Mouse (Mus musculus) cerebellum, adult 2 months (tissue): Measurements from ENCODE around the gene Vcp. TPM values are rescaled to one million over a fixed set of nuclear protein-coding genes. Genes with fewer than 3 reads are reported as not detected.

Experiments
- DNase-seq, 2 experiments: peaks; one replicate each; pipeline ENCODE4 v3.0.0; 2021
- H3K27ac ChIP-seq: fragments of 200-500 bp; 2 replicates; pipeline ENCODE4 v1.5.1; 2012; ENCODE audit warnings: low read length, control low read depth, inconsistent platforms; ENCODE audit not compliant: insufficient read depth
- H3K27me3 ChIP-seq: fragments of 200-500 bp; 2 replicates; pipeline ENCODE4 v1.6.1; 2012; ENCODE audit warnings: inconsistent platforms, mild to moderate bottlenecking, low read length, moderate library complexity; ENCODE audit not compliant: control insufficient read depth, insufficient read depth
- H3K4me1 ChIP-seq: fragments of 200-500 bp; 2 replicates; pipeline ENCODE4 v1.6.1; 2011; ENCODE audit warnings: low read length; ENCODE audit not compliant: control insufficient read depth, insufficient read depth
- H3K4me3 ChIP-seq: fragments of 200-500 bp; replicated peaks from 2 replicates; pipeline ENCODE3; 2011; ENCODE audit warnings: mild to moderate bottlenecking, low read depth, low read length, control low read depth; ENCODE audit not compliant: insufficient read depth
- CTCF ChIP-seq: fragments of 200-500 bp; IDR thresholded peaks from 2 replicates; pipeline ENCODE4 v1.5.1; 2011; ENCODE audit warnings: low read depth, mild to moderate bottlenecking, control low read depth, low read length, moderate library complexity, borderline replicate concordance; ENCODE audit not compliant: insufficient read depth
- POLR2A ChIP-seq: fragments of 200-500 bp; IDR thresholded peaks from 2 replicates; pipeline ENCODE4 v1.6.1; 2011; ENCODE audit warnings: low read length, control low read depth, borderline replicate concordance; ENCODE audit not compliant: insufficient read depth
- WGBS: fragments of 180-500 bp; shearing (Covaris S2); methylation state at CpG from one replicate; pipeline ENCODE4 v1.1.7; 2018; 5-methylcytosine and 5-hydroxymethylcytosine counted together
- polyA plus RNA-seq: library from polyadenylated mRNA; depleted of rRNA; stranded (reverse); fragments of >200 nt; gene quantifications from 2 replicates; pipeline ENCODE4 v1.2.3, GENCODE M21; 2012

Gene Vcp
- polyA plus RNA-seq, 1 experiment: 196 TPM

DNA sequence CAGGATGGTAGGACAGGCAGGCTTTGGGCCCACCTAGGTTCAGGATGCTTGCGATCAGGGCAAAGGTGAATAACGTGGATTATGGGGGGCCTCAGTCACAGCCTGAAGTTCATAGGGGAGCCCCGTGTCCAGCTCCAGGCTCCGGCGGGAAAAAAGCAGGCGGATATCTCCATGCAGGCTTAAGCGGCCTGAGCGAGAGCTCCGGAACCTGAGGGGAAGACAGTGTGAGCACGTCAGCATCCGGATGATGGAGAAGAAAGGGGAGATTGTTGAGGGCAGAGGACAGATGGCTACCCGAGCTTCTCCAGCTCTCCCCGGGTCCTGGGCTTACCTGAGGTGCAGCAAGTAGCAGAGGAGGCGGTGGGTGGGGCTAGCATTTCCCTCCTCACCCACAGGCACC lies 33.2 kb upstream of the Vcp start:
- no peak for DNase-seq
- Histone ChIP-seq H3K27ac (no peak overlapping the region), H3K27me3 (no peaks in the 10 kb centered on the region), H3K4me3 (no peak overlapping the region), H3K4me1 (peaks cover 7% of the 10 kb centered on the region)
- 81% methylated on average over 14 of the region's 14 CpGs for WGBS
- no peak for TF ChIP-seq CTCF
- no peak for TF ChIP-seq POLR2A

DNA sequence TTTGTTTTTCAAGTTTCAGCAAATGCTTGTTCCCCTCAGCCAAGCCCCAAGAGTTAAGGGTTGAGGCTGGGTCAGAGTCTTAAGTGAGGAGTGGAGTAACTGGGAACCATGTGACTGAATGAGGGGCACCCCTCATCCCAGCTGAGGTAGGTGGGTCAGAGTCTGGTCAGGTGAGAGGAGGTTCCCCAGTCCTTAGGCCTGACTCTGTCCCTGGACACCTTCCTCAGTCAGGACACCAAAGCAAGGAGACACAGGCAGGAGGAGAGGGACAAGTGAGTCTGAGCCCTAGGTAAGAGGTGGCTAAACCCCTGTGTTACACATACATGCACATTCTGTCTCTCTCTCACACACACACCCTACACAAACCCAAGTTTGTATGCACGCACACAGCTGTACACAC lies 32.2 kb upstream of the Vcp start:
- H3K4me1 ChIP-seq: peaks cover 7% of the 10 kb centered on the region
- H3K27me3 ChIP-seq: no peaks in the 10 kb centered on the region
- TF ChIP-seq CTCF: no peak
- no peak for TF ChIP-seq POLR2A
- peak overlapping the region; percentile 76; the same call in 1 of the 2 replicates for H3K27ac ChIP-seq
- WGBS: 100% methylated on average over 1 of the region's 1 CpGs
- no peak overlapping the region for H3K4me3 ChIP-seq
- DNase-seq: no peak

DNA sequence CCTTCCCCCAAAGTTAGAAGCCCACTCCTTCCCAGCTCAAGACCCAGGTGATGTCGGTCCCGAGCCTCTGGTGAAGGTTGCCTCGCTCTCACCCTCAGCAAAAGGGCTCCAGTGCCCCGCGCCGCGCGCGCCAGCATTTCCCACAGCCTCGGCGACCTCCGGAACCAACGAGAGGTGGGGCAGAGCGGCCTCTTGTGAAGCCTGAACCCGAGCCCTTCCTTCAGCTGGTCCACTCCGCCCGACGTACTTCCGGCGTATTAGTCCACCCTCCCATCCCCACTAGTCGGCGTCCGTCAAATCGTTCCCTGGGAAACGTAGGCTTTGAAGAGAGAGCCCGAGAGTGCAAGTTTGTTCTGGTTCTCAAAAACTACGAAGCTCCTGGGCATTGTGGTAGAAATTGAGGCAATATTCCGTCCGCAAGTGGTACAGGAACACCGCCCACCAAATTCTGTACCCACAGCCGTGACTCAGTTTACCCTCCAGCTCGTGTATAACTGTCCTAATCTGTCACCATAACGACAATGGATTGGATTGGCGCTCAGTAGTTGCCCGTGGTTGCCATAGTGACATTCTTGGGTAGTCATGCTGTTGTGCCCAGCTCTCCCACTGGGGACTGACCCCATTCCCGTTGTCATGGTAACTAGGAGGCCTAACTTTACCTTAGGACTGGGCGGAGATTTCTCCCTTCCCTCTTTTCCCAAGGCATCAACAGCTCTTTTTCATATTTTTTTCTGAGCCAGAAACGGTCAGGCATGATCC lies 31.1 kb upstream of the Vcp start, which contains the start of gene Stoml2:
TSS of gene Stoml2 (minus strand) at position 474 of the 759 bp plus-strand sequence.
- TF ChIP-seq CTCF: peak; percentile 16; the same call in 1 of the 2 replicates
- TF ChIP-seq POLR2A: peak; percentile 85
- peak within 1 kb of the TSS; percentile 76 for H3K27ac ChIP-seq

DNA sequence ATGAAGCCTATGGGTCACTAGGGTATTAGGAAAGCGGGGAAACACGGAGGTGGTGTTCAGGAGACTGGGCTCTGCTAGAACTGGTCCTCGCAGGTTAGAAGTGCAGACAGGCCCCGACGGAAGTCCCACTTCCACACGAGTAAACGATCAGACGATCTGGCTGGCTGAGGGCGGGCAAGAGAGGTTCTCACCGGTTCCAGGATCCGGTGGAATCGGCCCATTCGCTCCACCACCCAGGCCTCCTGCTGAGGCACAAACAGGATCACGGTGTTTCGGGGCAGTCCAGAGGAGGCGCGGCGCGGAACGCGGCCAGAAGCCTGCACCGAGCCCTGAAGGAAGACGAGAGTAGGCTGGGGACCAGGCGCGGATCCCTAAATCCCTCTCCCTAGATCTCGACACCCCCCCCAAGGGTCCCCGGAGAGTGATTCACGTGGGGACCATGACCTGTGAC lies 30.5 kb upstream of the Vcp start:
- no peak for DNase-seq
- Histone ChIP-seq H3K4me3 (peak overlapping the region; percentile 91), H3K27ac (peak overlapping the region; percentile 60), H3K27me3 (no peaks in the 10 kb centered on the region), H3K4me1 (peaks cover 7% of the 10 kb centered on the region)
- TF ChIP-seq POLR2A (no peak), CTCF (no peak)
- WGBS: 1% methylated on average over 28 of the region's 28 CpGs

More for the DNA sequence above, 31.1 kb upstream of the Vcp start, which contains the start of gene Stoml2:
- WGBS: under 1% methylated on average over 38 of the region's 38 CpGs
- Histone ChIP-seq H3K4me3 (peak within 1 kb of the TSS; percentile 91), H3K4me1 (peaks cover 7% of the 10 kb centered on the region), H3K27me3 (no peaks in the 10 kb centered on the region)
- peak; percentile 94 to 95 for DNase-seq

GRCm38 (mm10) chr4:43030352-43030751 lies 30.0 kb upstream of the Vcp start:
- Histone ChIP-seq H3K27ac (no peak overlapping the region), H3K4me1 (peaks cover 7% of the 10 kb centered on the region), H3K27me3 (no peaks in the 10 kb centered on the region), H3K4me3 (peak overlapping the region; percentile 91)
- WGBS: 61% methylated on average over 9 of the region's 9 CpGs
- no peak for TF ChIP-seq CTCF
- TF ChIP-seq POLR2A: no peak
- DNase-seq: no peak

- Histone ChIP-seq H3K4me3 (no peak overlapping the region), H3K27ac (no peak overlapping the region), H3K4me1 (peaks cover 7% of the 10 kb centered on the region), H3K27me3 (no peaks in the 10 kb centered on the region)
- 88% methylated on average over 9 of the region's 9 CpGs for WGBS
- TF ChIP-seq POLR2A (no peak), CTCF (no peak)
- DNase-seq: no peak
Observed at GRCm38 (mm10) chr4:43029749-43030148, 29.4 kb upstream of the Vcp start.

DNA sequence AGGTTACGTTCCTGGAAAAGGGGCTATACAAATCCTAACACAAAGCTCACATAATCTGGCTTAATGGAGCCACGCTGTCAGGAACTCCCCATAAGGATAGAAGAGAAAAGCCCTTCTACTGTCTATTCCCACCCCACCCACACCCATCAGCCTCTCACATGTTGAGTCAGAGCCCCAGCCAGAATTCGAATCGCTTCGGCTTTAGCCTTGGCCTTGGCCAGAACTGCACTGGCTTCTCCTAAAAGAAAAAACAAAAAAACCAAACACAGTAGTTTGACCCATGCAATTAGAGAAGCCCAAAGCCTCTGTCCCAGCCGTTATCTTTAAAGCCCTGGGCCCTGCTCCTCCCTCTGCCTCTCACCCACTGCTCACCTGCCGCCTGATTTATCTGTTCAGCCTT lies 28.8 kb upstream of the Vcp start:
- H3K4me3 ChIP-seq: no peak overlapping the region
- TF ChIP-seq CTCF: no peak
- no peak for TF ChIP-seq POLR2A
- 92% methylated on average over 7 of the region's 7 CpGs for WGBS
- H3K4me1 ChIP-seq: peaks cover 12% of the 10 kb centered on the region
- no peak for DNase-seq
- H3K27ac ChIP-seq: no peak overlapping the region
- no peaks in the 10 kb centered on the region for H3K27me3 ChIP-seq
